Mouse (Mus musculus) myocyte (in vitro differentiated cells): ENCODE measurements around the gene Ppp3ca. TPM values are rescaled to one million over a fixed set of nuclear protein-coding genes. Genes with fewer than 3 reads are reported as not detected.

Source experiments
- H3K27me3 ChIP-seq: one replicate; pipeline ENCODE4 v1.6.1; 2011; ENCODE audit not compliant: control insufficient read depth, insufficient read depth, insufficient read length
- H3K36me3 ChIP-seq: one replicate; pipeline ENCODE4 v1.6.1; 2011; ENCODE audit not compliant: control insufficient read depth, insufficient read depth
- H3K4me2 ChIP-seq: one replicate; pipeline ENCODE4 v1.6.1; 2011; ENCODE audit warnings: low read depth, control low read depth
- H3K4me3 ChIP-seq: one replicate; pipeline ENCODE4 v1.5.1; 2011; ENCODE audit warnings: mild to moderate bottlenecking, control low read depth, moderate library complexity
- H3K79me2 ChIP-seq: one replicate; pipeline ENCODE4 v1.6.1; 2011; ENCODE audit not compliant: control insufficient read depth, insufficient read depth
- H3ac ChIP-seq: one replicate; pipeline ENCODE4 v1.6.1; 2011; ENCODE audit not compliant: control insufficient read depth, insufficient read length
- CEBPB ChIP-seq: IDR thresholded peaks from 2 replicates; pipeline ENCODE4 v1.6.1; 2011; ENCODE audit warnings: mild to moderate bottlenecking, moderate library complexity; ENCODE audit not compliant: poor library complexity, insufficient read depth, severe bottlenecking
- E2F4 ChIP-seq: IDR thresholded peaks from one replicate; pipeline ENCODE4 v1.6.1; 2011; ENCODE audit warnings: mild to moderate bottlenecking, control low read depth, moderate library complexity; ENCODE audit not compliant: insufficient read depth
- MAX ChIP-seq: IDR thresholded peaks from one replicate; pipeline ENCODE4 v1.6.1; 2011; ENCODE audit warnings: low read depth, mild to moderate bottlenecking, control low read depth
- MYOD1 ChIP-seq, 3 experiments: IDR thresholded peaks; one replicate each; pipeline ENCODE4 v1.6.1; 2011; ENCODE audit warnings: control low read depth in 2 of 3, low read depth in 2 of 3, mild to moderate bottlenecking in 2 of 3, moderate library complexity in 1 of 3; ENCODE audit not compliant: insufficient read length in 2 of 3, control insufficient read depth in 1 of 3
- MYOG ChIP-seq, 3 experiments: IDR thresholded peaks; one replicate each; pipeline ENCODE4 v1.6.1; 2011; ENCODE audit warnings: control low read depth in 2 of 3, low read depth in 2 of 3, mild to moderate bottlenecking in 2 of 3; ENCODE audit not compliant: insufficient read length in 2 of 3, control insufficient read depth in 1 of 3, insufficient read depth in 1 of 3
- POLR2A ChIP-seq: IDR thresholded peaks from one replicate; pipeline ENCODE4 v1.6.1; 2011; ENCODE audit warnings: low read depth, mild to moderate bottlenecking, control low read depth, moderate library complexity; ENCODE audit not compliant: insufficient read length
- POLR2AphosphoS2 ChIP-seq: IDR thresholded peaks from one replicate; pipeline ENCODE4 v1.6.1; 2011; ENCODE audit warnings: low read depth, control low read depth; ENCODE audit not compliant: insufficient read length
- REST ChIP-seq: IDR thresholded peaks from one replicate; pipeline ENCODE4 v1.6.1; 2011; ENCODE audit warnings: mild to moderate bottlenecking, control low read depth, moderate library complexity; ENCODE audit not compliant: insufficient read depth, insufficient read length
- SRF ChIP-seq: IDR thresholded peaks from one replicate; pipeline ENCODE4 v1.6.1; 2011; ENCODE audit warnings: low read depth; ENCODE audit not compliant: control insufficient read depth, insufficient read length
- TCF12 ChIP-seq: IDR thresholded peaks from one replicate; pipeline ENCODE4 v1.6.1; 2011; ENCODE audit warnings: mild to moderate bottlenecking, control low read depth; ENCODE audit not compliant: poor library complexity, insufficient read depth, severe bottlenecking
- TCF3 ChIP-seq: IDR thresholded peaks from one replicate; pipeline ENCODE4 v1.6.1; 2011; ENCODE audit warnings: low read depth, control low read depth; ENCODE audit not compliant: insufficient read length
- USF1 ChIP-seq: IDR thresholded peaks from one replicate; pipeline ENCODE4 v1.6.1; 2011; ENCODE audit warnings: low read depth, mild to moderate bottlenecking, control low read depth, moderate library complexity
- polyA plus RNA-seq: library from polyadenylated mRNA; unstranded; fragments of >200 nt; fragmentation: generic; extraction: Trizol; gene quantifications from one replicate; pipeline ENCODE4 v1.2.1, GENCODE M21; 2012; ENCODE audit warnings: missing spikeins

Gene Ppp3ca
- polyA plus RNA-seq, 1 experiment, result 34.0 TPM

DNA sequence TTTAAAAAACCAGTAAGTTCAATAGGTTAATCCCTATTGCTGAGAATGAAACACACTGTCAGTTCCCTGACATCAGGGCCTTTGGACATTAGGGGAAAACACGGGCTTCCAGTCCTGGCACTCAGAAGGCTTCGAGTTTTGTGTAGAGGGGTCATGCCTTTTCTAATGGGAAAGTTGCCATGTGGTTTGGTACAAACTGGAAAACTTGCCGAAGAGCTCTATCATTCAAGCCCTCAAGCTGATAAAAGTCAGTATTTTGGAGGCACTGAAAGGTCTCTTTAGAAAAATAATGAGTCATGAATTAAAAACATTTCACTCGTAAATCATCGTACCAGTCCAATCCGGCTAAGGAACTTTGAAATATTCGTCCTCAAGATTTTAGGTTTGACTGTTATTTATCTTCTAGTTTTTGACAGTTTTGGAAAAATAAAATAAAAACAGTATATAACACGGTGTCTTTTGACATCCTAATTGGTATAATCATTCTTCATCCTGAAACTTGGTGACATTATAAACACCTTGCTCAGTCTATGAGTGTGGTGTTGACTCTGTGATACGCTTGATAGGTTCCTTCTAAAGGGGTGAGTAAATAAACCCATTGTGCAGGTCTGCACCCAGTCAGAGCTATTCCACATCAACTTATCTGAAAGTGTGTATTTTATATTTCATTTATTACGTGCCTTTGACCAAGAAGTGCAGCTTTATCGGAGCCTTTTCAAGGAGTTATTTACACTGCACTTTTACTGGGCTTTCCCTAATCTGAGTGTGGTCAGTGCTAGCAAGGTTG is 192.3 kb downstream of the Ppp3ca start:
- Histone ChIP-seq H3K27me3 (no peaks in the 10 kb centered on the region), H3K4me2 (peak overlapping the region; percentile 37), H3K79me2 (peaks cover 22% of the 10 kb centered on the region), H3K36me3 (no peaks in the 10 kb centered on the region), H3ac (no peak overlapping the region), H3K4me3 (no peak overlapping the region)
- TF ChIP-seq REST (no peak), POLR2A (no peak), CEBPB (no peak), POLR2AphosphoS2 (no peak), MYOD1 (IDR thresholded peaks at IDR 0.05; ENCODE audit: control insufficient read depth in 1 of 3, insufficient read length in 2 of 3, low read depth in 2 of 3) (no peak), SRF (no peak), MYOG (IDR thresholded peaks at IDR 0.05; ENCODE audit: control insufficient read depth in 1 of 3, insufficient read depth in 1 of 3, insufficient read length in 2 of 3, low read depth in 2 of 3) (no peak)

DNA sequence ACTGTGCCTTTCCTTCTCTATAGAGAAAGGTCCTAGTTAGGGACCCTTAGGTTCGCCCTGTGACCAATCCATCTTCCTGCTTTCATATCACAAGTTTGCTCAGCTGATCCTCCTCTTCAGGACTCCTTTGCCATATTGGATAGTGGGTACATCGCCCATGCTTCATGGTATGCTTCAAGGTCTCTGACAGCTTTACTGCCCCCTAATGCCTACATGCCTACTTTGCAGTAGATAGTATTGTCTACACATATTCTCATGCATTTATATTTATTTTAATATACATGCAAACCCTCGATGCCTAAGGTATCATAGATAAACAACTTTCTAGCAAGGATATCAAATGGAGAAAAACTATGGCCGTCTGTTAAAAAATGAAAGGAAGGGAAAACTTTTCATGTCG is 193.2 kb downstream of the Ppp3ca start:
- no peak for TF ChIP-seq E2F4
- no peak for TF ChIP-seq POLR2A
- no peak for TF ChIP-seq SRF
- no peak for TF ChIP-seq USF1
- TF ChIP-seq CEBPB, result no peak
- no peak for TF ChIP-seq MAX
- no peak for TF ChIP-seq REST
- no peak for TF ChIP-seq TCF3
- no peak for TF ChIP-seq POLR2AphosphoS2
- no peak for TF ChIP-seq MYOG (IDR thresholded peaks at IDR 0.05; ENCODE audit: control insufficient read depth in 1 of 3, insufficient read depth in 1 of 3, insufficient read length in 2 of 3, low read depth in 2 of 3)
- TF ChIP-seq MYOD1 (IDR thresholded peaks at IDR 0.05; ENCODE audit: control insufficient read depth in 1 of 3, insufficient read length in 2 of 3, low read depth in 2 of 3), result no peak
- no peak for TF ChIP-seq TCF12
- H3K79me2 ChIP-seq, result peaks cover 17% of the 10 kb centered on the region
- H3K36me3 ChIP-seq, result no peaks in the 10 kb centered on the region
- no peaks in the 10 kb centered on the region for H3K27me3 ChIP-seq
- H3K4me3 ChIP-seq, result no peak overlapping the region
- H3K4me2 ChIP-seq, result no peak overlapping the region
- no peak overlapping the region for H3ac ChIP-seq

GRCm38 (mm10) chr3:136864306-136864705 is 194.4 kb downstream of the Ppp3ca start:
- H3K79me2 ChIP-seq, result peaks cover 17% of the 10 kb centered on the region
- H3K27me3 ChIP-seq, result no peaks in the 10 kb centered on the region
- no peak overlapping the region for H3K4me3 ChIP-seq
- no peak overlapping the region for H3K4me2 ChIP-seq
- TF ChIP-seq TCF12 (no peak), SRF (no peak), POLR2AphosphoS2 (no peak), MYOD1 (IDR thresholded peaks at IDR 0.05; ENCODE audit: control insufficient read depth in 1 of 3, insufficient read length in 2 of 3, low read depth in 2 of 3) (no peak), E2F4 (no peak), USF1 (no peak), MAX (no peak), MYOG (IDR thresholded peaks at IDR 0.05; ENCODE audit: control insufficient read depth in 1 of 3, insufficient read depth in 1 of 3, insufficient read length in 2 of 3, low read depth in 2 of 3) (no peak), CEBPB (no peak), REST (no peak), TCF3 (no peak)
- peaks cover 12% of the 10 kb centered on the region for H3K36me3 ChIP-seq
- H3ac ChIP-seq, result no peak overlapping the region

DNA sequence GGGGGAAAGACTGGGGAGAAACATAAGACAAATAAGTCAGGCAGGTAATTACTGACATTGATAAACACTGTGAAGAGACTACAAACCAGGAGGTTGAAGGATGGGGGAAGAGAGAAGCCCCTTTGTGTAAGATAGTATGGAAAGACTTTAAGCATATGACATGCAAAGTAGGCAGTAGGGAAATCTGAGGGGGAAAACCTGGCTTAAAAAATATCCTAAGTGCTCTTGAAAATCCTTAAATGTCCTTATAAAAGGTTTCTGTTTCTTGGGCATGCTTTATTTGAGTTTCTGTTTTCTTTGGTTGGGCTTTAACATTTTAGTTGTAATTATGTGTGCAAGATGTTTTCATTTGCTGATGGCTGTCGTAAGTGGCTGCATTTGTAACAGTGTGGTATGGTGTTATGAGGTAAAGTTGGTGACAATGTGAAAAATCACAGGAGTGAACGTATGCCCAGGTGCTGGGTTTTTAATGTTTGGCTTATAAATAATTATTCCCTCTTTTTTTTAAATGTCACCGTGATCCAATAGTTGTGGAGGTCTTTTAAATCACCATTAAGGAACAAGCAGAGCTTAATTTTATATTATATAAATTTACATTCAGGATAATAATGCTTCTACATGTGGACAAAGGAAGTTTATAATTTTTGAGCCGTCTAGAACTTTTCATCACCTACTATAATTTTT is 195.4 kb downstream of the Ppp3ca start:
- no peak overlapping the region for H3K4me3 ChIP-seq
- peaks cover 22% of the 10 kb centered on the region for H3K36me3 ChIP-seq
- no peak overlapping the region for H3K4me2 ChIP-seq
- no peak overlapping the region for H3ac ChIP-seq
- H3K79me2 ChIP-seq, result peaks cover 13% of the 10 kb centered on the region
- H3K27me3 ChIP-seq, result no peaks in the 10 kb centered on the region
- TF ChIP-seq TCF3 (no peak), MYOG (IDR thresholded peaks at IDR 0.05; ENCODE audit: control insufficient read depth in 1 of 3, insufficient read depth in 1 of 3, insufficient read length in 2 of 3, low read depth in 2 of 3) (no peak)

GRCm38 (mm10) chr3:136866095-136866494 is 196.2 kb downstream of the Ppp3ca start:
- no peak overlapping the region for H3K4me2 ChIP-seq
- H3K4me3 ChIP-seq, result no peak overlapping the region
- TF ChIP-seq POLR2AphosphoS2 (no peak), CEBPB (no peak), MYOG (IDR thresholded peaks at IDR 0.05; ENCODE audit: control insufficient read depth in 1 of 3, insufficient read depth in 1 of 3, insufficient read length in 2 of 3, low read depth in 2 of 3) (no peak), SRF (no peak), REST (no peak), USF1 (no peak), MYOD1 (IDR thresholded peaks at IDR 0.05; ENCODE audit: control insufficient read depth in 1 of 3, insufficient read length in 2 of 3, low read depth in 2 of 3) (no peak), E2F4 (no peak)
- peaks cover 13% of the 10 kb centered on the region for H3K79me2 ChIP-seq
- peaks cover 28% of the 10 kb centered on the region for H3K36me3 ChIP-seq
- no peak overlapping the region for H3ac ChIP-seq
- no peaks in the 10 kb centered on the region for H3K27me3 ChIP-seq
